Mouse (Mus musculus) common myeloid progenitor, adult 5-6 weeks (primary cell): ENCODE measurements around the gene Araf. TPM values are rescaled to one million over a fixed set of nuclear protein-coding genes. Genes with fewer than 3 reads are reported as not detected.
A peak's percentile ranks its signal among the peaks of the same experiment; 100 is the strongest.
"Not testable (repeated sequence)": the region's sequence is repeated elsewhere in the genome, so short reads cannot be mapped to it uniquely, and the experiment has no call there.

Experiments
- ATAC-seq: replicated peaks from 2 replicates; pipeline ENCODE4 v1.8.0; 2016; ENCODE audit warnings: low read depth, mild to moderate bottlenecking, moderate TSS enrichment, inconsistent platforms; ENCODE audit not compliant: poor library complexity, severe bottlenecking
- total RNA-seq: library from RNA; stranded (forward); fragments of 200-1000, 187-1606 nt; gene quantifications from 2 replicates; pipeline ENCODE4 v1.2.3, GENCODE M21; 2017

Gene Araf
- total RNA-seq: 33.2 and 46.5 TPM in 2 replicates

- no peak for ATAC-seq
These were observed at the start of gene Araf for GRCm38 (mm10) chrX:20797681-20798080. TSS of gene Araf (plus strand) at chrX:20797814.

GRCm38 (mm10) chrX:20748829-20749228 is 48.8 kb upstream of the Araf start:
- ATAC-seq: no peak

GRCm38 (mm10) chrX:20761201-20761600 is 36.4 kb upstream of the Araf start:
- ATAC-seq: no peak

GRCm38 (mm10) chrX:20770697-20771381 is 26.8 kb upstream of the Araf start:
- peak; percentile 93 for ATAC-seq

GRCm38 (mm10) chrX:20771666-20772065 is 25.9 kb upstream of the Araf start:
- ATAC-seq: no peak

GRCm38 (mm10) chrX:20775271-20776016 is 22.2 kb upstream of the Araf start:
- no peak for ATAC-seq

- ATAC-seq: no peak
These were observed 20.0 kb upstream of the Araf start for GRCm38 (mm10) chrX:20777619-20778018.

GRCm38 (mm10) chrX:20787309-20787708 is 10.3 kb upstream of the Araf start:
- no peak for ATAC-seq

- ATAC-seq: no peak
These were observed 5.2 kb upstream of the Araf start for GRCm38 (mm10) chrX:20792417-20792816.

GRCm38 (mm10) chrX:20793230-20793629 is 4.4 kb upstream of the Araf start:
- ATAC-seq: no peak

GRCm38 (mm10) chrX:20794229-20794628 is 3.4 kb upstream of the Araf start:
- no peak for ATAC-seq

- peak; percentile 98 for ATAC-seq
These were observed 655 bp downstream of the Araf start for GRCm38 (mm10) chrX:20798141-20798796.

- ATAC-seq: no peak
These were observed 1.2 kb downstream of the Araf start for GRCm38 (mm10) chrX:20798797-20799147.

GRCm38 (mm10) chrX:20801456-20801855 is 3.8 kb downstream of the Araf start:
- no peak for ATAC-seq

- not testable (repeated sequence) for ATAC-seq
These were observed 6.7 kb downstream of the Araf start for GRCm38 (mm10) chrX:20804301-20804700.

GRCm38 (mm10) chrX:20806295-20806694 is 8.7 kb downstream of the Araf start:
- no peak for ATAC-seq

- ATAC-seq: peak; percentile 55
These were observed 19.4 kb downstream of the Araf start for GRCm38 (mm10) chrX:20816974-20817373.

GRCm38 (mm10) chrX:20819204-20819628 is 21.6 kb downstream of the Araf start:
- peak; percentile 89 for ATAC-seq

GRCm38 (mm10) chrX:20819708-20820426 is 22.3 kb downstream of the Araf start:
- peak; percentile 84 for ATAC-seq

GRCm38 (mm10) chrX:20828934-20829333 is 31.3 kb downstream of the Araf start:
- peak; percentile 71 for ATAC-seq
